Mouse (Mus musculus) left cerebral cortex, postnatal 36 days (tissue): ENCODE data around the gene Prickle4. TPM values are rescaled to one million over a fixed set of nuclear protein-coding genes. Genes with fewer than 3 reads are reported as not detected.
"Not testable (repeated sequence)": the region's sequence is repeated elsewhere in the genome, so short reads cannot be mapped to it uniquely, and the experiment has no call there.

Experiments
- DNase-seq, 2 experiments: peaks; one replicate each; pipeline ENCODE4 v3.0.0; 2021 to 2022; ENCODE audit warnings: low spot score in 2 of 2, mixed read lengths in 1 of 2
- intact Hi-C: fragments of 180-260 bp; cut with DNase I; formaldehyde crosslinking; loops from one replicate; pipeline ENCODE4 v1.15.1; 2025
- total RNA-seq, 2 experiments: library from RNA; stranded (reverse); gene quantifications; 2 replicates each; pipeline ENCODE4 v1.2.3; 2021

Prickle4 gene
- total RNA-seq, 2 experiments from 2014 or later, result 3.0 to 3.5 TPM

GRCm38 (mm10) chr17:47678238-47678637 is 16.3 kb downstream of the Prickle4 start:
- intact Hi-C loops, result no loop called here
- no peak for DNase-seq

GRCm38 (mm10) chr17:47676581-47676980 is 18.0 kb downstream of the Prickle4 start:
- DNase-seq, result peak; percentile 68 to 76
- intact Hi-C loops, result no loop called here

- intact Hi-C loops, result loop anchor here (5.0 kb wide), 1 partner anchor 40 kb away; the partner anchor contains the start of gene Usp49
- DNase-seq, result peak; percentile 55 to 60
These were observed 22.0 kb downstream of the Prickle4 start for GRCm38 (mm10) chr17:47672311-47673111.

GRCm38 (mm10) chr17:47671988-47672310 is 22.6 kb downstream of the Prickle4 start:
- DNase-seq, result peak in 1 of 2 experiments; percentile 31
- intact Hi-C loops, result loop anchor here (5.0 kb wide), 1 partner anchor 40 kb away; the partner anchor contains the start of gene Usp49

GRCm38 (mm10) chr17:47669166-47669565 is 25.4 kb downstream of the Prickle4 start:
- intact Hi-C loops, result no loop called here
- no peak for DNase-seq

- intact Hi-C loops, result no loop called here
- no peak for DNase-seq
These were observed 30.1 kb downstream of the Prickle4 start for GRCm38 (mm10) chr17:47664474-47664873.

GRCm38 (mm10) chr17:47663009-47663713 is 31.4 kb downstream of the Prickle4 start:
- intact Hi-C loops, result no loop called here
- DNase-seq, result no peak

- intact Hi-C loops, result no loop called here
- DNase-seq, result no peak
These were observed 35.7 kb downstream of the Prickle4 start for GRCm38 (mm10) chr17:47658741-47659243.

GRCm38 (mm10) chr17:47657901-47658300 is 36.6 kb downstream of the Prickle4 start:
- intact Hi-C loops, result no loop called here
- DNase-seq, result no peak

- intact Hi-C loops, result no loop called here
- no peak for DNase-seq
These were observed 38.8 kb downstream of the Prickle4 start for GRCm38 (mm10) chr17:47655697-47656096.

- DNase-seq, intact Hi-C loops: not testable (repeated sequence)
These were observed 40.2 kb downstream of the Prickle4 start for GRCm38 (mm10) chr17:47654346-47654745.

GRCm38 (mm10) chr17:47651953-47652352 is 42.6 kb downstream of the Prickle4 start:
- intact Hi-C loops, result no loop called here
- no peak for DNase-seq

- intact Hi-C loops, result no loop called here
- DNase-seq, result no peak
These were observed 45.6 kb downstream of the Prickle4 start for GRCm38 (mm10) chr17:47648966-47649365.

- peak; percentile 14 to 16 for DNase-seq
- intact Hi-C loops, result no loop called here
These were observed 47.9 kb downstream of the Prickle4 start for GRCm38 (mm10) chr17:47646683-47647082.

- intact Hi-C loops, result no loop called here
- no peak for DNase-seq
These were observed 51.5 kb downstream of the Prickle4 start for GRCm38 (mm10) chr17:47642992-47643391.

Other genes with a start within 250 kb of the Prickle4 start
- 10 to 100 TPM; 16.9 to 20.6 TPM for gene Taf8, start 192.4 kb downstream of the Prickle4 start, total RNA-seq
- gene Ccnd3, start 189.7 kb downstream of the Prickle4 start, total RNA-seq, result 10 to 100 TPM; 30.1 to 34.9 TPM
- 10 to 100 TPM; 17.5 to 18.1 TPM for gene Bysl, start 83.2 kb downstream of the Prickle4 start, total RNA-seq
- 10 to 100 TPM; 24.7 to 30.7 TPM for gene Med20, start 83.2 kb downstream of the Prickle4 start, total RNA-seq
- 1 to 10 TPM; 4.5 to 7.8 TPM for gene Gm20517, start 83.1 kb downstream of the Prickle4 start, total RNA-seq
- 10 to 100 TPM; 10.6 to 13.5 TPM for gene Usp49, start 64.0 kb downstream of the Prickle4 start, total RNA-seq
- gene Tomm6, start 6.3 kb downstream of the Prickle4 start, total RNA-seq, result 100 to 1,000 TPM; 206 to 219 TPM
- 10 to 100 TPM; 29.8 to 31.6 TPM for gene Frs3, start 5.7 kb downstream of the Prickle4 start, total RNA-seq
- 1 to 10 TPM; 5.2 to 6.2 TPM for gene Gm21981, start 281 bp downstream of the Prickle4 start, total RNA-seq
- gene Pgc, start 32.1 kb upstream of the Prickle4 start, total RNA-seq, result not detected
- gene Tfeb, start 42.3 kb upstream of the Prickle4 start, total RNA-seq, result 10 to 100 TPM; 10.6 to 12.0 TPM
- 1 to 10 TPM in 1 of 2 experiments, under 1 TPM in 1; 0.81 to 1.1 TPM for gene Mdfi, start 140.0 kb upstream of the Prickle4 start, total RNA-seq
- 10 to 100 TPM; 44.1 to 55.9 TPM for gene Foxp4, start 229.9 kb upstream of the Prickle4 start, total RNA-seq